Mouse (Mus musculus) neural tube, embryonic 13.5 days (tissue): ENCODE results near the gene Prpf4. TPM values are rescaled to one million over a fixed set of nuclear protein-coding genes. Genes with fewer than 3 reads are reported as not detected.

Source experiments
- ATAC-seq: fragments of 200-750 bp; cut with Nextera tagmentation; 2 replicates; pipeline ENCODE4 v1.8.0; 2017; ENCODE audit warnings: low read depth, mild to moderate bottlenecking, moderate TSS enrichment, moderate library complexity
- H3K27ac ChIP-seq: fragments of 300-500 bp; sonication (generic); replicated peaks from 2 replicates; pipeline ENCODE4 v1.5.1; 2015; ENCODE audit warnings: moderate library complexity, mild to moderate bottlenecking, inconsistent platforms
- H3K27me3 ChIP-seq: fragments of 300-500 bp; sonication (generic); 2 replicates; pipeline ENCODE4 v1.6.1; 2015; ENCODE audit warnings: mild to moderate bottlenecking, inconsistent platforms
- H3K36me3 ChIP-seq: fragments of 300-500 bp; sonication (generic); 2 replicates; pipeline ENCODE4 v1.6.1; 2015; ENCODE audit warnings: mild to moderate bottlenecking, inconsistent platforms
- H3K4me1 ChIP-seq: fragments of 300-500 bp; sonication (generic); replicated peaks from 2 replicates; pipeline ENCODE4 v1.6.1; 2015; ENCODE audit warnings: inconsistent platforms
- H3K4me2 ChIP-seq: fragments of 300-500 bp; sonication (generic); 2 replicates; pipeline ENCODE4 v1.6.1; 2015; ENCODE audit warnings: inconsistent platforms, mild to moderate bottlenecking, moderate library complexity
- H3K4me3 ChIP-seq: fragments of 300-500 bp; sonication (generic); 2 replicates; pipeline ENCODE4 v1.5.1; 2015; ENCODE audit warnings: mild to moderate bottlenecking, inconsistent platforms
- H3K9ac ChIP-seq: fragments of 300-500 bp; sonication (generic); 2 replicates; pipeline ENCODE4 v1.6.1; 2015; ENCODE audit warnings: moderate library complexity, mild to moderate bottlenecking, inconsistent platforms
- H3K9me3 ChIP-seq: fragments of 300-500 bp; sonication (generic); 2 replicates; pipeline ENCODE4 v1.6.1; 2016; ENCODE audit warnings: inconsistent platforms
- WGBS: fragments of 180-500 bp; shearing (Covaris S2); methylation state at CpG from one replicate; pipeline ENCODE4 v1.1.7; 2015; 5-methylcytosine and 5-hydroxymethylcytosine counted together
- polyA plus RNA-seq: library from polyadenylated mRNA; unstranded; fragments of >200 nt; fragmentation: Nextera tagmentation; extraction: Ambion mirVana; gene quantifications from 2 replicates; pipeline ENCODE4 v1.2.1, GENCODE M21; 2015

The Prpf4 gene
- polyA plus RNA-seq, 1 experiment from 2014 or later, result 17.1 TPM

- Histone ChIP-seq H3K36me3 (peaks cover 87% of the 10 kb centered on the region), H3K27ac (0 out of 2 replicates have a peak overlapping the region, but pooled peaks have one; percentile 4), H3K9me3 (no peaks in the 10 kb centered on the region), H3K4me3 (no peak overlapping the region), H3K27me3 (no peaks in the 10 kb centered on the region), H3K4me1 (no peaks in the 10 kb centered on the region), H3K4me2 (no peak overlapping the region), H3K9ac (no peak overlapping the region)
- 9% methylated on average over 6 of the region's 6 CpGs for WGBS
- ATAC-seq, result no peak
Observed at GRCm38 (mm10) chr4:62393459-62393858, 15.1 kb upstream of the Prpf4 start.

- WGBS, result 97% methylated on average over 1 of the region's 1 CpGs
- Histone ChIP-seq H3K4me2 (no peak overlapping the region), H3K9ac (no peak overlapping the region), H3K36me3 (peaks cover 88% of the 10 kb centered on the region), H3K27me3 (no peaks in the 10 kb centered on the region), H3K27ac (no peak overlapping the region), H3K9me3 (no peaks in the 10 kb centered on the region), H3K4me3 (no peak overlapping the region), H3K4me1 (no peaks in the 10 kb centered on the region)
- no peak for ATAC-seq
Observed at GRCm38 (mm10) chr4:62395806-62396205, 12.8 kb upstream of the Prpf4 start.

GRCm38 (mm10) chr4:62397616-62398365 is 10.8 kb upstream of the Prpf4 start:
- Histone ChIP-seq H3K27me3 (no peaks in the 10 kb centered on the region), H3K27ac (no peak overlapping the region), H3K4me3 (no peak overlapping the region), H3K9ac (no peak overlapping the region), H3K36me3 (peaks cover 88% of the 10 kb centered on the region), H3K4me1 (no peaks in the 10 kb centered on the region), H3K4me2 (no peak overlapping the region), H3K9me3 (no peaks in the 10 kb centered on the region)
- ATAC-seq, result no peak
- 82% methylated on average over 4 of the region's 4 CpGs for WGBS

GRCm38 (mm10) chr4:62398956-62399355 is 9.6 kb upstream of the Prpf4 start:
- H3K27me3 ChIP-seq, result no peaks in the 10 kb centered on the region
- no peak overlapping the region for H3K4me2 ChIP-seq
- H3K4me3 ChIP-seq, result no peak overlapping the region
- peaks cover 87% of the 10 kb centered on the region for H3K36me3 ChIP-seq
- WGBS, result 92% methylated on average over 3 of the region's 3 CpGs
- no peak overlapping the region for H3K9ac ChIP-seq
- H3K4me1 ChIP-seq, result 0 out of 2 replicates have a peak, but pooled peaks cover 5% of the 10 kb centered on the region
- no peak for ATAC-seq
- no peaks in the 10 kb centered on the region for H3K9me3 ChIP-seq
- no peak overlapping the region for H3K27ac ChIP-seq

GRCm38 (mm10) chr4:62406133-62406532 is 2.5 kb upstream of the Prpf4 start:
- no peaks in the 10 kb centered on the region for H3K9me3 ChIP-seq
- no peaks in the 10 kb centered on the region for H3K27me3 ChIP-seq
- peaks cover 54% of the 10 kb centered on the region for H3K4me1 ChIP-seq
- H3K27ac ChIP-seq, result no peak overlapping the region
- 78% methylated on average over 4 of the region's 4 CpGs for WGBS
- peaks cover 27% of the 10 kb centered on the region for H3K36me3 ChIP-seq
- no peak overlapping the region for H3K4me3 ChIP-seq
- peak overlapping the region; percentile 18; the same call in 1 of the 2 replicates for H3K4me2 ChIP-seq
- no peak overlapping the region for H3K9ac ChIP-seq
- no peak for ATAC-seq

- H3K27me3 ChIP-seq, result no peaks in the 10 kb centered on the region
- ATAC-seq, result peak; percentile 57
- peak overlapping the region; percentile 72 for H3K27ac ChIP-seq
- peak overlapping the region; percentile 82 for H3K4me3 ChIP-seq
- no peaks in the 10 kb centered on the region for H3K9me3 ChIP-seq
- peak overlapping the region; percentile 51 for H3K4me2 ChIP-seq
- H3K9ac ChIP-seq, result peak overlapping the region; percentile 85
- peaks cover 26% of the 10 kb centered on the region for H3K36me3 ChIP-seq
- under 1% methylated on average over 35 of the region's 35 CpGs for WGBS
- H3K4me1 ChIP-seq, result peaks cover 54% of the 10 kb centered on the region
Observed at GRCm38 (mm10) chr4:62407730-62408582, 641 bp upstream of the Prpf4 start.

GRCm38 (mm10) chr4:62409615-62410014 is 1.0 kb downstream of the Prpf4 start:
- H3K36me3 ChIP-seq, result peaks cover 34% of the 10 kb centered on the region
- no peaks in the 10 kb centered on the region for H3K9me3 ChIP-seq
- peak overlapping the region; percentile 82 for H3K9ac ChIP-seq
- H3K4me2 ChIP-seq, result peak overlapping the region; percentile 89
- H3K4me3 ChIP-seq, result peak overlapping the region; percentile 82
- WGBS, result 41% methylated on average over 6 of the region's 6 CpGs
- no peak for ATAC-seq
- H3K27me3 ChIP-seq, result no peaks in the 10 kb centered on the region
- H3K27ac ChIP-seq, result no peak overlapping the region
- peaks cover 44% of the 10 kb centered on the region for H3K4me1 ChIP-seq

- 89% methylated on average over 2 of the region's 2 CpGs for WGBS
- H3K4me1 ChIP-seq, result peaks cover 37% of the 10 kb centered on the region
- no peak for ATAC-seq
- peaks cover 41% of the 10 kb centered on the region for H3K36me3 ChIP-seq
- peak overlapping the region; percentile 82; the same call in 1 of the 2 replicates for H3K4me3 ChIP-seq
- H3K9me3 ChIP-seq, result no peaks in the 10 kb centered on the region
- no peaks in the 10 kb centered on the region for H3K27me3 ChIP-seq
- no peak overlapping the region for H3K27ac ChIP-seq
- H3K4me2 ChIP-seq, result peak overlapping the region; percentile 89
- H3K9ac ChIP-seq, result 0 out of 2 replicates have a peak overlapping the region, but pooled peaks have one; percentile 82
Observed at GRCm38 (mm10) chr4:62410325-62410724, 1.7 kb downstream of the Prpf4 start.

GRCm38 (mm10) chr4:62411606-62412005 is 3.0 kb downstream of the Prpf4 start:
- WGBS, result 92% methylated on average over 10 of the region's 10 CpGs
- no peak overlapping the region for H3K4me3 ChIP-seq
- H3K4me1 ChIP-seq, result peaks cover 24% of the 10 kb centered on the region
- no peak for ATAC-seq
- no peaks in the 10 kb centered on the region for H3K27me3 ChIP-seq
- H3K9me3 ChIP-seq, result no peaks in the 10 kb centered on the region
- H3K36me3 ChIP-seq, result peaks cover 54% of the 10 kb centered on the region
- H3K4me2 ChIP-seq, result no peak overlapping the region
- H3K27ac ChIP-seq, result no peak overlapping the region
- H3K9ac ChIP-seq, result no peak overlapping the region

GRCm38 (mm10) chr4:62418448-62418847 is 9.9 kb downstream of the Prpf4 start:
- 89% methylated on average over 8 of the region's 8 CpGs for WGBS
- Histone ChIP-seq H3K9me3 (no peaks in the 10 kb centered on the region), H3K4me3 (no peak overlapping the region), H3K4me1 (no peaks in the 10 kb centered on the region), H3K27me3 (no peaks in the 10 kb centered on the region), H3K36me3 (peaks cover 100% of the 10 kb centered on the region), H3K9ac (no peak overlapping the region), H3K4me2 (no peak overlapping the region), H3K27ac (no peak overlapping the region)
- ATAC-seq, result no peak

GRCm38 (mm10) chr4:62419091-62419490 is 10.5 kb downstream of the Prpf4 start:
- Histone ChIP-seq H3K36me3 (peaks cover 100% of the 10 kb centered on the region), H3K9ac (no peak overlapping the region), H3K9me3 (no peaks in the 10 kb centered on the region), H3K4me3 (no peak overlapping the region), H3K27ac (no peak overlapping the region), H3K4me2 (no peak overlapping the region), H3K4me1 (no peaks in the 10 kb centered on the region), H3K27me3 (no peaks in the 10 kb centered on the region)
- WGBS, result 98% methylated on average over 6 of the region's 6 CpGs
- no peak for ATAC-seq

GRCm38 (mm10) chr4:62425891-62426290 is 17.3 kb downstream of the Prpf4 start:
- H3K9ac ChIP-seq, result no peak overlapping the region
- no peaks in the 10 kb centered on the region for H3K4me1 ChIP-seq
- no peaks in the 10 kb centered on the region for H3K27me3 ChIP-seq
- peaks cover 52% of the 10 kb centered on the region for H3K36me3 ChIP-seq
- no peak overlapping the region for H3K27ac ChIP-seq
- H3K4me2 ChIP-seq, result no peak overlapping the region
- ATAC-seq, result no peak
- H3K4me3 ChIP-seq, result no peak overlapping the region
- WGBS, result 92% methylated on average over 4 of the region's 4 CpGs
- no peaks in the 10 kb centered on the region for H3K9me3 ChIP-seq
